Mouse (Mus musculus) ES-Bruce4 (cell line): Measurements from ENCODE around the gene H2-T24. TPM values are rescaled to one million over a fixed set of nuclear protein-coding genes. Genes with fewer than 3 reads are reported as not detected.

ENCODE experiments used
- H3K27ac ChIP-seq: 2 replicates; pipeline ENCODE4 v1.5.1; 2012; ENCODE audit warnings: low read length, inconsistent platforms; ENCODE audit not compliant: insufficient read depth
- H3K27me3 ChIP-seq: 2 replicates; pipeline ENCODE4 v1.6.1; 2012; ENCODE audit warnings: mild to moderate bottlenecking, low read length, inconsistent platforms; ENCODE audit not compliant: control insufficient read depth, poor library complexity, insufficient read depth, severe bottlenecking
- H3K36me3 ChIP-seq: 2 replicates; pipeline ENCODE4 v1.6.1; 2012; ENCODE audit warnings: inconsistent platforms, mild to moderate bottlenecking, low read length, moderate library complexity; ENCODE audit not compliant: control insufficient read depth, poor library complexity, insufficient read depth, severe bottlenecking
- H3K4me1 ChIP-seq: one replicate; pipeline ENCODE4 v1.8.1; 2011; ENCODE audit warnings: low read length; ENCODE audit not compliant: control insufficient read depth, insufficient read depth
- H3K4me3 ChIP-seq: 2 replicates; pipeline ENCODE4 v1.5.1; 2011; ENCODE audit warnings: low read depth, mild to moderate bottlenecking, low read length
- H3K9ac ChIP-seq: 2 replicates; pipeline ENCODE4 v1.6.1; 2012; ENCODE audit warnings: low read depth, mild to moderate bottlenecking, inconsistent platforms; ENCODE audit not compliant: poor library complexity, severe bottlenecking
- H3K9me3 ChIP-seq: replicated peaks from 2 replicates; pipeline ENCODE4 v1.6.1; 2012; ENCODE audit warnings: mild to moderate bottlenecking, low read length, inconsistent platforms; ENCODE audit not compliant: control insufficient read depth, poor library complexity, insufficient read depth, severe bottlenecking
- CTCF ChIP-seq: IDR thresholded peaks from one replicate; pipeline ENCODE4 v1.8.1; 2011; ENCODE audit warnings: low read depth, low read length
- EP300 ChIP-seq: IDR thresholded peaks from 2 replicates; pipeline ENCODE4 v1.6.1; 2011; ENCODE audit warnings: low read depth, low read length; ENCODE audit not compliant: insufficient read depth
- POLR2A ChIP-seq: IDR thresholded peaks from one replicate; pipeline ENCODE4 v1.8.1; 2011; ENCODE audit warnings: low read length; ENCODE audit not compliant: insufficient read depth
- polyA plus RNA-seq: library from polyadenylated mRNA; stranded (reverse); fragments of >200 nt; gene quantifications from 2 replicates; pipeline ENCODE4 v1.2.4, GENCODE M21; 2011; ENCODE audit warnings: low read depth; ENCODE audit not compliant: missing spikeins, insufficient read depth, insufficient read length

Gene H2-T24
- polyA plus RNA-seq, 1 experiment, result not detected

DNA sequence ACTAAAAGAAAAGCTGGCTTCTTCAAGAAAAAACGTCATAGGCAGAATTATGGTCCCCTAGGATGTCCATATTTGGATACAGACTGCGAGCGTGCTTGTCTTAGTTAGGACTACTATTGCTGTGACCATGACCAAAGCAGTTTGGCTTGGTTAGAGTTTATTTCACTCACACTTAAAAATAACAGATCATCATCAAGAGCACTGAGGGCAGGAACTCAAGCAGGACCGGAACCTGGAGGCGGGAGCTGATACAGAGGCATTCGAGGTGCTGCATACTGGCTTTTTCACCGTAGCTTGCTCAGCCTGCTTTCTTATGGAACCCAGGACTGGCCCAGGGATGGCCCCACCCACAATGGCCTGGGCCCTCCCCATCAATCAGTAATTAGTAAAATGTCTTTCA lies 17.0 kb downstream of the H2-T24 start:
- TF ChIP-seq POLR2A, result no peak
- no peak for TF ChIP-seq EP300
- no peak for TF ChIP-seq CTCF
- H3K9me3 ChIP-seq, result peaks cover 70% of the 10 kb centered on the region
- peaks cover 7% of the 10 kb centered on the region for H3K36me3 ChIP-seq
- no peaks in the 10 kb centered on the region for H3K4me1 ChIP-seq
- H3K27me3 ChIP-seq, result no peaks in the 10 kb centered on the region
- H3K27ac ChIP-seq, result no peak overlapping the region
- no peak overlapping the region for H3K4me3 ChIP-seq
- H3K9ac ChIP-seq, result no peak overlapping the region

DNA sequence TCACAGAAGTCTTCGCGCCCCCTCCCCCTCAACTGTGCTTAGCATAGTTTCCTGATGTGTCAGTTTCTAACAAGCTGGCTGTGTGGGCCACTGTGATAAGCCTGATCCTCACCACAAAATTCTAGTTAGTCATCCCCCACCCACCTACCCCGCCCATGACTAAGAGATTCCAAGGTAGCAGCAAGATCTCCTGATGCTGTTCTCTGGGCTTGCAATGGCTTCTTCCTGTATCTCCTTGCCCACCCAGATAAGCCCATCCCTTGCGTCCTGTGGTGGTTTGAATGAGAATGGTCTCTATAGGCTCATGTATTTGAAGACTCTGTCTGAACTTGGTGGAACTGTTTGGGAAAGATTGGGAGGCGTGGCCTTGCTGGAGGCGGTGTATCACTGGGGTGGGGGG lies 18.4 kb downstream of the H2-T24 start:
- Histone ChIP-seq H3K27ac (no peak overlapping the region), H3K9ac (no peak overlapping the region), H3K9me3 (peaks cover 69% of the 10 kb centered on the region), H3K4me3 (no peak overlapping the region), H3K4me1 (no peaks in the 10 kb centered on the region), H3K36me3 (peaks cover 7% of the 10 kb centered on the region), H3K27me3 (no peaks in the 10 kb centered on the region)
- TF ChIP-seq CTCF (no peak), POLR2A (no peak), EP300 (no peak)

DNA sequence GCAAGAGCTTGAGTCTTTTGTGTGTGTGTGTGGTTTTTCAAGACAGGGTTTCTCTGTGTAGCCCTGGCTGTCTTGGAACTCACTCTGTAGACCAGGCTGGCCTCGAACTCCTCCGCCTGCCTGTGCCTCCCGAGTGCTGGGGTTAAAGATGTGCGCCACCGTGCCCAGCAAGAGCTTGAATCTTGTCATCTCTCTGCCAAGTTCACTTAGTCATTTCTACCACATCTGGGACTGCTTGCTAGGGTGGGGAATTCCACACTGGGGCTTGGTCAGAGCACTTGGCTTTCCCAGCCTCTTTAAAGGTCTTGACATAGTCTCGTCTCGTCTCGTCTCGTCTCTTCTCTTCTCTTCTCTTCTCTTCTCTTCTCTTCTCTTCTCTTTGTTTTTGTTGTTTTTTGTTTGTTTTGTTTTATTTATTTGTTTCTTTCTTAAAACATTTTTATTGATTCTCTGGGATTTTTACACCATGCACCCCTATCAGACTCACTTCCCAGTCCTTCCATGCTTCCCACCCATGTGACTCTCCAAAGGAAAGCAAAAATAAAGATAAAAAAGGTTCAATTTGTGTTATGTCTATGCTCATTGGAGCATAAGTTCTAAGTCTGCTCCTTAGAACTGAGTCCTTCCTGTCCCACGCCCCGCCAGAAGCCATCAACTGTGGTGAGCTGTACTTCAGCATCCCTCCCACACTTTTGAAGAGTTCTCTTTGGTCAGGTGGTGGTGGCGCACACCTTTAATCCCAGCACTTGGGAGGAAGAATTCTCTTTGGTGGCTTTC lies 19.1 kb downstream of the H2-T24 start:
- peaks cover 63% of the 10 kb centered on the region for H3K9me3 ChIP-seq
- no peak for TF ChIP-seq CTCF
- no peak for TF ChIP-seq EP300
- TF ChIP-seq POLR2A, result no peak
- peaks cover 3% of the 10 kb centered on the region for H3K36me3 ChIP-seq
- H3K9ac ChIP-seq, result no peak overlapping the region
- H3K4me1 ChIP-seq, result no peaks in the 10 kb centered on the region
- no peak overlapping the region for H3K4me3 ChIP-seq
- H3K27ac ChIP-seq, result no peak overlapping the region
- H3K27me3 ChIP-seq, result no peaks in the 10 kb centered on the region

DNA sequence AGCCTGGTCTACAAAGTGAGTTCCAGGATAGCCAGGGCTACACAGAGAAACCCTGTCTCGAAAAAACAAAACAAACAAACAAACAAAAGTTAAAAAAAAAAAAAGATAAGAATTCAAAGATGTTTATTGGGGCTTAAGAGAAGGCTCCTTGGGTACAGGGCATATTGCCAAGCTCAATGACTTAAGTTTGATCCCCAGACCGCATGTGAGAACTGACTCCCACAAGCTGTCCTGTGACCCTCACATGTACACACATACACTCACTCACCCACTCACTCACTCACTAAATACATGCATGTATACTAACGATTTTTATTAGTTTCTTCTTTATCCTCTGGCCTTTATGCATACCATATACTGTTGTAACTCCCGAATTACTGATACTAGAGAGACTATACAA lies 20.0 kb downstream of the H2-T24 start:
- H3K27ac ChIP-seq, result no peak overlapping the region
- H3K4me3 ChIP-seq, result no peak overlapping the region
- no peaks in the 10 kb centered on the region for H3K4me1 ChIP-seq
- TF ChIP-seq CTCF, result no peak
- H3K27me3 ChIP-seq, result no peaks in the 10 kb centered on the region
- peaks cover 3% of the 10 kb centered on the region for H3K36me3 ChIP-seq
- peaks cover 53% of the 10 kb centered on the region for H3K9me3 ChIP-seq
- H3K9ac ChIP-seq, result no peak overlapping the region

DNA sequence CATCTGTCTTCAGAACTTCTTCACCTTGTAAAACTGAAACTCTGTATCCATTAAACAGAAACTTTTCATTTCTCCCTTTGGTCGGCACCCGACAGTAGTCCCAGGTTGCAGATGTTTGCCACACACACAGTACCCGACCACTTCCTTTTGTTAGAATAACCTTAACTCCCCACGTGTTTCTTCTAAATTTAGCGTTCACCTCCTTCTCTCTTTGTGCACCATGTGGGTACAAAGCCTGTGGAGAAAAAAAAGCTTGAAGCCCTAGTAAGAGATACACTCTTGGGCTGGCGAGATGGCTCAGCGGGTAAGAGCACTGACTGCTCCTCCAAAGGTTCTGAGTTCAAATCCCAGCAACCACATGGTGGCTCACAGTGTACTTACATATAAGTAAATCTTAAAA lies 21.0 kb downstream of the H2-T24 start:
- Histone ChIP-seq H3K27me3 (no peaks in the 10 kb centered on the region), H3K36me3 (peaks cover 3% of the 10 kb centered on the region), H3K27ac (no peak overlapping the region)

DNA sequence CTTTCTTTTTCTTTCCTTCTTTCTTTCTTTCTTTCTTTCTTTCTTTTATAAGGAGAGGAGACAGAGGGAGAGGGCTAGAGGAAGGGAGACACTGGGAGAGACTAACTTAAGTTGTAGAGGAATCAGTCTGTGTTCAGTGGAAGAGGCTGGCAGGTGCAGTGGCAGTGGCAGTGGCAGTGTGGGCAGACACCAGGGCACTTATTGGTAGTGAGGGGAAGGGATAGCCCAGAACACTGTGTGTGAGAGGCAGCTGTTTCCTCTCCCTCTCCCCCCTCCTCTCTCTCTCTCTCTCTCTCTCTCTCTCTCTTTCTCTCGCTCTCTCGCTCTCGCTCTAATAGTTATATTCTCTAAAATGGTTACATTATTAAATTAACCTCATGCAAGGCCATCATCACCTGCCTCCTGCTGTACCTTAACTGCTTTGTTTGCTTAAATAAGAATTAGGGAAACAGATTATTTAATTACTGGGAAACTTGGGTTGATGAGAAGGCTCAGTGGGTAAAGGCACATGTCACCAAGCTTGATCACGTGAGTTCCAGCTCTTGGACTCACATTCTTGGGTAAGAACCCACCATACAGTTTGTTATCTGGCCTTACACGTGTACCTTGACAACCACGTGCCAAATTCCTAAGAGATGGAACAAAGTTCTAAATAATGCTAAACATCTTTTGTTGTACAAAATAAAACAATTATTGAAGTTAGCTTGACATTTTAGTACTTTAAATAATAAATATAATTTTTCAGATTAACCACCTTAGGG lies 21.6 kb downstream of the H2-T24 start:
- Histone ChIP-seq H3K27me3 (no peaks in the 10 kb centered on the region), H3K27ac (no peak overlapping the region)

More for the DNA sequence above, 21.0 kb downstream of the H2-T24 start:
- no peaks in the 10 kb centered on the region for H3K4me1 ChIP-seq
- peaks cover 43% of the 10 kb centered on the region for H3K9me3 ChIP-seq
- no peak overlapping the region for H3K4me3 ChIP-seq
- H3K9ac ChIP-seq, result no peak overlapping the region
- TF ChIP-seq POLR2A, result no peak
- TF ChIP-seq EP300, result no peak

More for the DNA sequence above, 21.6 kb downstream of the H2-T24 start:
- TF ChIP-seq CTCF (no peak), POLR2A (no peak), EP300 (no peak)
- peaks cover 3% of the 10 kb centered on the region for H3K36me3 ChIP-seq
- H3K9ac ChIP-seq, result no peak overlapping the region
- H3K9me3 ChIP-seq, result peaks cover 37% of the 10 kb centered on the region
- H3K4me1 ChIP-seq, result no peaks in the 10 kb centered on the region
- no peak overlapping the region for H3K4me3 ChIP-seq
